Mouse (Mus musculus): Measurements from ENCODE around the gene Trir. TPM values are rescaled to one million over a fixed set of nuclear protein-coding genes. Genes with fewer than 3 reads are reported as not detected.

Gene Trir
- total RNA-seq, 1 experiment: 181 TPM

DNA sequence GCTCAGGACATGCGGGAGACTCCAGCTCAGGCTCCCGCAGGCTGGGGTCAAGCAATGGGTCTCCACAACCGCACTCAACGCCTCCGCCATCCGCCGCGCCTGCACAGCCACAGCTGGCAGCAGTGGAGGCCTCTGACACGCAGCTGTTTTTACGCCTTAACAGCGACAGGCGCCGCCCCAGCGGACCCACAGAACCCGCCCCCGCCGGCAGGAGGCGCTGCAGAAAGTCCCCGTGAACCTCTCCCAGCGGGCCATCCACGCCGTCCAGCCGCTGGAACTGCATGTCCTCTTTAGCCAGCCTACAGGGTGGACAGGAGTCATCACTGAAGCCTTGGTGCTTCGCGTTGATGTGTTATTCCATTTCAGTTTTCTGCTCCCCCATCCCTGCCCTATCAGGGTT lies 18.9 kb upstream of the Trir start:
- H3K4me3 ChIP-seq (ENCODE audit: insufficient read depth in 1 of 2, low read depth in 1 of 2, low read length in 2 of 2, poor library complexity in 1 of 2, severe bottlenecking in 1 of 2): peak overlapping the region; percentile 33 to 57
- TF ChIP-seq CHD2 (IDR thresholded peaks at IDR 0.05; ENCODE audit: low read depth, low read length): no peak
- no peak for TF ChIP-seq ZC3H11A (IDR thresholded peaks at IDR 0.05; ENCODE audit: borderline replicate concordance, low read depth, low read length)
- no peak for TF ChIP-seq ZNF384 (IDR thresholded peaks at IDR 0.05; ENCODE audit: low read depth, low read length)
- TF ChIP-seq MAFK (IDR thresholded peaks at IDR 0.05; ENCODE audit: insufficient read depth, low read depth, low read length): no peak
- no peak for TF ChIP-seq HCFC1 (IDR thresholded peaks at IDR 0.05; ENCODE audit: borderline replicate concordance, insufficient read depth, low read length)
- no peaks in the 10 kb centered on the region for H3K9me3 ChIP-seq (ENCODE audit: control insufficient read depth, insufficient read depth, low read depth, low read length)
- no peak for DNase-seq (ENCODE audit: low read depth, low spot score)
- in situ Hi-C loops (cut with MboI; ENCODE audit: low sequenced_read_pairs in 2 of 2, unreplicated experiment in 2 of 2): no loop called here
- no peak overlapping the region for H3K27ac ChIP-seq (ENCODE audit: insufficient read depth, low read depth, low read length, poor library complexity, severe bottlenecking)
- peaks cover 2% of the 10 kb centered on the region; the same call in 1 of the 2 replicates for H3K36me3 ChIP-seq (ENCODE audit: control insufficient read depth, insufficient read depth, low read length, poor library complexity, severe bottlenecking)
- H3K4me1 ChIP-seq (ENCODE audit: control insufficient read depth in 2 of 2, insufficient read depth in 2 of 2, low read length in 2 of 2, poor library complexity in 1 of 2): peaks cover 0 to 11% of the 10 kb centered on the region in 2 experiments; a peak in 1 of 4 replicates
- peak overlapping the region; percentile 50; the same call in 1 of the 2 replicates for H3K9ac ChIP-seq (ENCODE audit: insufficient read depth, low read depth, low read length, poor library complexity, severe bottlenecking)

DNA sequence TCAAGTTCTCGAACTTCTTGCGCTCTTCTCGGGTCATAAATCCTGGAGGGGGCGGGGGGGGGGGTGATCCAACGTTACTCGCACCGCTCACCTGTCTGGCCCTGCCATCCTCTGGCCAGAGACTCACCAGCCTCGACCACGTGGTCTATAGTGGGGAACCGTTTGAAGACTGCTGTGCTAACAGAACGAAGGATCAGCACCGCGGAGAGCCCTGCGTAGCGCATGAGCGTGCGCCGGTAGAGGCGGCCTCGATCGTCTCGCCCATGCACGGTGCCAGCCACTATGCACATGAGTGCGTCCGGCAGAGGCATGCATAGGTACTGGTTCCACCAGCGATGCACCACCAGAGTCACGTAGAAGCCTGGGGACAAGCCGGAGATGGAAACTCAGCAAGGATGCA lies 15.4 kb upstream of the Trir start:
- Histone ChIP-seq H3K9me3 (ENCODE audit: control insufficient read depth, insufficient read depth, low read depth, low read length) (no peaks in the 10 kb centered on the region), H3K36me3 (ENCODE audit: control insufficient read depth, insufficient read depth, low read length, poor library complexity, severe bottlenecking) (no peaks in the 10 kb centered on the region), H3K9ac (ENCODE audit: insufficient read depth, low read depth, low read length, poor library complexity, severe bottlenecking) (no peak overlapping the region), H3K27ac (ENCODE audit: insufficient read depth, low read depth, low read length, poor library complexity, severe bottlenecking) (no peak overlapping the region), H3K4me3 (ENCODE audit: insufficient read depth in 1 of 2, low read depth in 1 of 2, low read length in 2 of 2, poor library complexity in 1 of 2, severe bottlenecking in 1 of 2) (no peak overlapping the region), H3K4me1 (ENCODE audit: control insufficient read depth in 2 of 2, insufficient read depth in 2 of 2, low read length in 2 of 2, poor library complexity in 1 of 2) (peaks cover 0 to 17% of the 10 kb centered on the region in 2 experiments; a peak in 2 of 4 replicates)
- no peak for DNase-seq (ENCODE audit: low read depth, low spot score)
- TF ChIP-seq CHD2 (IDR thresholded peaks at IDR 0.05; ENCODE audit: low read depth, low read length): no peak
- no peak for TF ChIP-seq HCFC1 (IDR thresholded peaks at IDR 0.05; ENCODE audit: borderline replicate concordance, insufficient read depth, low read length)
- TF ChIP-seq ZNF384 (IDR thresholded peaks at IDR 0.05; ENCODE audit: low read depth, low read length): no peak
- no peak for TF ChIP-seq ZC3H11A (IDR thresholded peaks at IDR 0.05; ENCODE audit: borderline replicate concordance, low read depth, low read length)
- TF ChIP-seq MAFK (IDR thresholded peaks at IDR 0.05; ENCODE audit: insufficient read depth, low read depth, low read length): no peak
- in situ Hi-C loops (cut with MboI; ENCODE audit: low sequenced_read_pairs in 2 of 2, unreplicated experiment in 2 of 2): no loop called here

DNA sequence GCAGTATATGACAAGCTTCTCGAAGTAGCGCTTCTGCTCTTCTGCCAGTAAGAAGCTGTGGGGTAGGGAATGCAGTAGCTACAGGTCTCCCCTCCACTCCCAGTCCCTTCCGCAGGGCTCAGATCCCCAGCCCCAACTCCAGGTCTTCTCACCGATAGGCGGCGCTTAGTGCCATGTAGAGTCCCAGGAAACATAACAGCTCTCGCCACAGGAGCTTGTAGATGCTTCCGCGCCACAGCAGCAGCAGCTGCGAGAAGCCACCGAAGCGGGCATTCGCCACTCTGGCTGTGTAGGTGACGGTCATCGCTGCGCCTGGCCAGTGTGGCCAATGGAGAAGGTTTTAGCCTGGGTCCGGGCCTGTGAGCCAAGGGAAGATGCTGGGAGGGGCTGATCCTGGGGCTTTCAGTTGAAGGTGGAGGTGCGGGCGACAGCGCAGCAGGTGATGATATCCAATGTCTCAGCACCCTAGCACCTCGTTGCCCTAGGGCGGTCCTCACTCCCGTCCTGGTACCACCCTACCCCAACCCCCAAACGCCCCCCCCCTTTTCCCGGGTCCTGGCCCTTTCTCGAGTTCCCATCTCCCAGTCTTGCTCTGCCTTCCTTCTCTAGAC lies 13.3 kb upstream of the Trir start:
- Histone ChIP-seq H3K36me3 (ENCODE audit: control insufficient read depth, insufficient read depth, low read length, poor library complexity, severe bottlenecking) (peaks cover 8% of the 10 kb centered on the region), H3K9ac (ENCODE audit: insufficient read depth, low read depth, low read length, poor library complexity, severe bottlenecking) (no peak overlapping the region; the same call in 1 of the 2 replicates), H3K4me1 (ENCODE audit: control insufficient read depth in 2 of 2, insufficient read depth in 2 of 2, low read length in 2 of 2, poor library complexity in 1 of 2) (peaks cover 2 to 15% of the 10 kb centered on the region in 2 experiments; a peak in 2 of 4 replicates), H3K9me3 (ENCODE audit: control insufficient read depth, insufficient read depth, low read depth, low read length) (no peaks in the 10 kb centered on the region), H3K4me3 (ENCODE audit: insufficient read depth in 1 of 2, low read depth in 1 of 2, low read length in 2 of 2, poor library complexity in 1 of 2, severe bottlenecking in 1 of 2) (peak overlapping the region; percentile 53 to 63; a peak in 3 of 4 replicates), H3K27ac (ENCODE audit: insufficient read depth, low read depth, low read length, poor library complexity, severe bottlenecking) (no peak overlapping the region)
- DNase-seq (ENCODE audit: low read depth, low spot score): peak; percentile 79
- TF ChIP-seq HCFC1 (IDR thresholded peaks at IDR 0.05; ENCODE audit: borderline replicate concordance, insufficient read depth, low read length): no peak
- TF ChIP-seq ZNF384 (IDR thresholded peaks at IDR 0.05; ENCODE audit: low read depth, low read length): no peak
- no peak for TF ChIP-seq CHD2 (IDR thresholded peaks at IDR 0.05; ENCODE audit: low read depth, low read length)
- no peak for TF ChIP-seq ZC3H11A (IDR thresholded peaks at IDR 0.05; ENCODE audit: borderline replicate concordance, low read depth, low read length)
- TF ChIP-seq MAFK (IDR thresholded peaks at IDR 0.05; ENCODE audit: insufficient read depth, low read depth, low read length): no peak
- in situ Hi-C loops (cut with MboI; ENCODE audit: low sequenced_read_pairs in 2 of 2, unreplicated experiment in 2 of 2): no loop called here

DNA sequence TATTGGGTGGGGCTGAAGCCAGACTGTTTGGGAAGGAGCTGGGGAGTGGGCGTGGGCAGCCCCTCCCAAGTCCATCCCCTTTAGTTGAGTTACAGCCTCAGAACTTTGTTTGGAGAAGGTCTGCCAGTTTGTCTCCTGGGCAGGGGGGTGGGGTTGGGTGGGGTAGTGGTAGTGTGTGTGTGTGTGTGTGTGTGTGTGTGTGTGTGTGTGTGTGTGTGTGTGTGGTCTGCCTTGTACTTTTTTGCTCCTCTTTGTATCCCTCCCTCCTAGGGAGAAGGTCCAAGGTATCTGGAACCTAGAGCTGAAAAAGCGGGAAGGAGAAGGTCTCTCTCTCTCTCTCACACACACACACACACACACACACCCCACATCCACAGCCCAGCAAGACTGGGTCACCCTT lies 12.2 kb upstream of the Trir start, which contains the start of gene Best2:
Gene Best2, minus strand, starts transcription at position 101 of the 400 bp plus-strand sequence.
- peaks cover 2 to 10% of the 10 kb centered on the region in 2 experiments; a peak in 2 of 4 replicates for H3K4me1 ChIP-seq (ENCODE audit: control insufficient read depth in 2 of 2, insufficient read depth in 2 of 2, low read length in 2 of 2, poor library complexity in 1 of 2)
- H3K4me3 ChIP-seq (ENCODE audit: insufficient read depth in 1 of 2, low read depth in 1 of 2, low read length in 2 of 2, poor library complexity in 1 of 2, severe bottlenecking in 1 of 2): peak within 1 kb of the TSS; percentile 53 to 63; a peak in 3 of 4 replicates
- in situ Hi-C loops (cut with MboI; ENCODE audit: low sequenced_read_pairs in 2 of 2, unreplicated experiment in 2 of 2): no loop called here
- H3K27ac ChIP-seq (ENCODE audit: insufficient read depth, low read depth, low read length, poor library complexity, severe bottlenecking): no peak within 1 kb of the TSS
- TF ChIP-seq ZNF384 (IDR thresholded peaks at IDR 0.05; ENCODE audit: low read depth, low read length) (no peak), MAFK (IDR thresholded peaks at IDR 0.05; ENCODE audit: insufficient read depth, low read depth, low read length) (no peak), CHD2 (IDR thresholded peaks at IDR 0.05; ENCODE audit: low read depth, low read length) (no peak), ZC3H11A (IDR thresholded peaks at IDR 0.05; ENCODE audit: borderline replicate concordance, low read depth, low read length) (no peak), HCFC1 (IDR thresholded peaks at IDR 0.05; ENCODE audit: borderline replicate concordance, insufficient read depth, low read length) (no peak)
- DNase-seq (ENCODE audit: low read depth, low spot score): no peak
- no peaks in the 10 kb centered on the region for H3K9me3 ChIP-seq (ENCODE audit: control insufficient read depth, insufficient read depth, low read depth, low read length)
- H3K36me3 ChIP-seq (ENCODE audit: control insufficient read depth, insufficient read depth, low read length, poor library complexity, severe bottlenecking): peaks cover 19% of the 10 kb centered on the region
- no peak within 1 kb of the TSS; the same call in 1 of the 2 replicates for H3K9ac ChIP-seq (ENCODE audit: insufficient read depth, low read depth, low read length, poor library complexity, severe bottlenecking)
